Mouse (Mus musculus) midbrain, embryonic 16.5 days (tissue): ENCODE measurements around the gene Eml6. TPM values are rescaled to one million over a fixed set of nuclear protein-coding genes. Genes with fewer than 3 reads are reported as not detected.

Experiments
- polyA plus RNA-seq: library from polyadenylated mRNA; unstranded; fragments of >200 nt; fragmentation: Nextera tagmentation; extraction: Ambion mirVana; gene quantifications from 2 replicates; pipeline ENCODE4 v1.2.1, GENCODE M21; 2015

Gene Eml6
- polyA plus RNA-seq, 1 experiment from 2014 or later, result 7.8 TPM

Other genes starting within 250 kb of the Eml6 start
- gene 4931440F15Rik, start 200.4 kb downstream of the Eml6 start, polyA plus RNA-seq, result 0.83 TPM in 2 replicates
- 185 TPM in 2 replicates for gene Sptbn1, start 242.1 kb upstream of the Eml6 start, polyA plus RNA-seq